Comparison of ENCODE assay signal across 9 mouse cellular contexts in genomic region chr6:54917523-54917922, GRCm38 (mm10). TPM values are rescaled to one million over a fixed set of nuclear protein-coding genes. Genes with fewer than 3 reads are reported as not detected.
A peak's percentile ranks its signal among the peaks of the same experiment; 100 is the strongest.
DNase-seq lines count a peak whose midpoint lies in the region; ATAC-seq and TF ChIP-seq lines count a peak whose summit lies in the region.
"Had no signal": no experiment of that assay in that cellular context is flagged by ENCODE, and none has a peak within 500 bp of the region (broad histone marks: within the 10 kb centered on the region; RNA-seq: fewer than 3 reads in every experiment).

No protein-coding gene starts in this region.

- peak; percentile 43 for DNase-seq in hindbrain, embryonic 11.5 days (ENCODE audit: low spot score)
- DNase-seq in cerebellum, adult 8-10 months, result peak; percentile 9
- peak; percentile 50 for DNase-seq in large intestine, adult 2 months (ENCODE audit: low read depth, low spot score)
- peak; percentile 81 for DNase-seq in lung, postnatal 25 days (ENCODE audit: low spot score)
- peak; percentile 10 to 38 for DNase-seq in thymus, adult 18-20 months

- H3K4me2 ChIP-seq in hindbrain, embryonic 11.5 days (replicated peaks; ENCODE audit: low read depth, low read length), result no peak overlapping the region
- no peak overlapping the region for H3K4me2 ChIP-seq in hindbrain, embryonic 16.5 days (ENCODE audit: low read length)

- WGBS in hindbrain, embryonic 11.5 days, result 50% methylated on average over 4 of the region's 4 CpGs
- 46% methylated on average over 4 of the region's 4 CpGs for WGBS in hindbrain, embryonic 16.5 days
- 19% methylated on average over 4 of the region's 4 CpGs for WGBS in large intestine, adult 2 months

- TF ChIP-seq POLR2A in ES-Bruce4 (IDR thresholded peaks at IDR 0.05; ENCODE audit: insufficient read depth, low read length), result no peak

- H3K27ac ChIP-seq in hindbrain, embryonic 11.5 days (ENCODE audit: low read depth, low read length), result no peak overlapping the region
- no peak overlapping the region for H3K27ac ChIP-seq in hindbrain, embryonic 16.5 days (ENCODE audit: low read depth, low read length)
- no peak overlapping the region for H3K27ac ChIP-seq in ES-Bruce4 (ENCODE audit: insufficient read depth, low read length)
- H3K27ac ChIP-seq: macrophage had no signal

- no peak for ATAC-seq in hindbrain, embryonic 11.5 days (ENCODE audit: low FRiP score)
- ATAC-seq in hindbrain, embryonic 16.5 days, result no peak
- ATAC-seq in granulocyte monocyte progenitor cell, adult 5-6 weeks (replicated peaks; ENCODE audit: poor library complexity, severe bottlenecking), result peak; percentile 93

- no peak for TF ChIP-seq EP300 in ES-Bruce4 (IDR thresholded peaks at IDR 0.05; ENCODE audit: insufficient read depth, low read depth, low read length)

- no peak overlapping the region for H3K4me3 ChIP-seq in hindbrain, embryonic 11.5 days (ENCODE audit: low read depth, low read length)
- no peak overlapping the region for H3K4me3 ChIP-seq in hindbrain, embryonic 16.5 days (ENCODE audit: low read length)
- H3K4me3 ChIP-seq in ES-Bruce4 (ENCODE audit: low read depth, low read length), result no peak overlapping the region

- no peaks in the 10 kb centered on the region for H3K9me3 ChIP-seq in hindbrain, embryonic 11.5 days (ENCODE audit: control insufficient read depth, low read length)
- H3K9me3 ChIP-seq in hindbrain, embryonic 16.5 days (ENCODE audit: control insufficient read depth, low read length), result no peaks in the 10 kb centered on the region
- no peaks in the 10 kb centered on the region for H3K9me3 ChIP-seq in ES-Bruce4 (replicated peaks; ENCODE audit: control insufficient read depth, insufficient read depth, low read length, poor library complexity, severe bottlenecking)

- TF ChIP-seq CTCF in ES-Bruce4 (IDR thresholded peaks at IDR 0.05; ENCODE audit: low read depth, low read length), result peak; percentile 62

- H3K4me1 ChIP-seq in hindbrain, embryonic 11.5 days (replicated peaks; ENCODE audit: control insufficient read depth, insufficient read depth, low read length), result no peaks in the 10 kb centered on the region
- H3K4me1 ChIP-seq in hindbrain, embryonic 16.5 days (ENCODE audit: control insufficient read depth, insufficient read depth, low read depth, low read length), result no peaks in the 10 kb centered on the region
- H3K4me1 ChIP-seq in ES-Bruce4 (ENCODE audit: control insufficient read depth, insufficient read depth, low read length), result peaks cover 1% of the 10 kb centered on the region

- no peaks in the 10 kb centered on the region for H3K36me3 ChIP-seq in hindbrain, embryonic 11.5 days (ENCODE audit: control insufficient read depth, insufficient read depth, low read length)
- no peaks in the 10 kb centered on the region for H3K36me3 ChIP-seq in hindbrain, embryonic 16.5 days (ENCODE audit: control insufficient read depth, insufficient read depth, low read length)
- H3K36me3 ChIP-seq in ES-Bruce4 (ENCODE audit: control insufficient read depth, insufficient read depth, low read length, poor library complexity, severe bottlenecking), result no peaks in the 10 kb centered on the region

- no peak overlapping the region for H3K9ac ChIP-seq in hindbrain, embryonic 11.5 days (ENCODE audit: low read depth, low read length)
- no peak overlapping the region for H3K9ac ChIP-seq in hindbrain, embryonic 16.5 days (ENCODE audit: low read depth, low read length)
- no peak overlapping the region for H3K9ac ChIP-seq in ES-Bruce4 (ENCODE audit: low read depth, poor library complexity, severe bottlenecking)

- H3K27me3 ChIP-seq in hindbrain, embryonic 11.5 days (ENCODE audit: control insufficient read depth, insufficient read depth, low read length), result no peaks in the 10 kb centered on the region
- H3K27me3 ChIP-seq in hindbrain, embryonic 16.5 days (replicated peaks; ENCODE audit: control insufficient read depth, insufficient read depth, low read length), result no peaks in the 10 kb centered on the region
- no peaks in the 10 kb centered on the region for H3K27me3 ChIP-seq in ES-Bruce4 (ENCODE audit: control insufficient read depth, insufficient read depth, low read length, poor library complexity, severe bottlenecking)

RNA-seq across cellular contexts. Expression of gene Nod1, which starts 54.9 kb away (rescaled TPM):
- 1.8 and 2.4 TPM in 2 replicates for polyA plus RNA-seq in hindbrain, embryonic 11.5 days (2014; fragmentation: Nextera tagmentation; extraction: Ambion mirVana)
- 3.1 and 3.6 TPM in 2 replicates for polyA plus RNA-seq in hindbrain, embryonic 16.5 days (2015; fragmentation: Nextera tagmentation; extraction: Ambion mirVana)
- 9.4 and 10.0 TPM in 2 replicates for polyA plus RNA-seq in ES-Bruce4 (2011; ENCODE audit: insufficient read depth, insufficient read length, low read depth, missing spikeins)
- 5.4 and 7.8 TPM in 2 replicates for total RNA-seq in granulocyte monocyte progenitor cell, adult 5-6 weeks (2014; fragmentation: Nextera tagmentation)
- total RNA-seq in granulocyte monocyte progenitor cell, adult 5-6 weeks (2017), result 5.5 and 7.2 TPM in 2 replicates
- polyA plus RNA-seq in large intestine, adult 2 months (2012; rRNA removed), result 10.2 and 12.9 TPM in 2 replicates

Comparison
In these comparisons a context has a peak if more than half of its experiments do, and no peak if none do; other contexts are left out.
1. DNase-seq: peak in every context shown above with its lines; median percentile 81 in lung, postnatal 25 days; 50 in large intestine, adult 2 months; 43 in hindbrain, embryonic 11.5 days; 24 in thymus, adult 18-20 months; 9 in cerebellum, adult 8-10 months.